Mouse (Mus musculus): ENCODE measurements around the gene Gpm6a.
"Not testable (repeated sequence)": the region's sequence is repeated elsewhere in the genome, so short reads cannot be mapped to it uniquely, and the experiment has no call there.

Gene Gpm6a

GRCm38 (mm10) chr8:55002946-55003345 is 48.3 kb downstream of the Gpm6a start:
- no peak for DNase-seq (ENCODE audit: low read depth, low spot score)

GRCm38 (mm10) chr8:55012228-55012627 is 57.6 kb downstream of the Gpm6a start:
- DNase-seq (ENCODE audit: low read depth, low spot score) = peak; percentile 22

GRCm38 (mm10) chr8:55017071-55017470 is 62.4 kb downstream of the Gpm6a start:
- DNase-seq (ENCODE audit: low read depth, low spot score) = no peak

- DNase-seq (ENCODE audit: low read depth, low spot score) = peak; percentile 22
These were observed 71.4 kb downstream of the Gpm6a start for GRCm38 (mm10) chr8:55025851-55026660.

GRCm38 (mm10) chr8:55026661-55027000 is 72.0 kb downstream of the Gpm6a start:
- DNase-seq (ENCODE audit: low read depth, low spot score) = no peak

GRCm38 (mm10) chr8:55028371-55028770 is 73.7 kb downstream of the Gpm6a start:
- DNase-seq (ENCODE audit: low read depth, low spot score) = no peak

- no peak for DNase-seq (ENCODE audit: low read depth, low spot score)
These were observed 76.5 kb downstream of the Gpm6a start for GRCm38 (mm10) chr8:55031099-55031498.

- DNase-seq (ENCODE audit: low read depth, low spot score) = peak; percentile 97
These were observed 79.7 kb downstream of the Gpm6a start for GRCm38 (mm10) chr8:55034309-55034708.

GRCm38 (mm10) chr8:55035416-55035815 is 80.8 kb downstream of the Gpm6a start:
- DNase-seq (ENCODE audit: low read depth, low spot score) = peak; percentile 43

GRCm38 (mm10) chr8:55042955-55043354 is 88.3 kb downstream of the Gpm6a start:
- peak; percentile 27 for DNase-seq (ENCODE audit: low read depth, low spot score)

- peak; percentile 49 for DNase-seq (ENCODE audit: low read depth, low spot score)
These were observed 93.8 kb downstream of the Gpm6a start for GRCm38 (mm10) chr8:55048396-55048795.

GRCm38 (mm10) chr8:55049979-55050378 is 95.3 kb downstream of the Gpm6a start:
- DNase-seq (ENCODE audit: low read depth, low spot score) = no peak

- not testable (repeated sequence) for DNase-seq (ENCODE audit: low read depth, low spot score)
These were observed 114.2 kb downstream of the Gpm6a start for GRCm38 (mm10) chr8:55068811-55069210.

- DNase-seq (ENCODE audit: low read depth, low spot score) = no peak
These were observed 118.8 kb downstream of the Gpm6a start for GRCm38 (mm10) chr8:55073481-55073880.

GRCm38 (mm10) chr8:55102195-55102594 is 147.6 kb downstream of the Gpm6a start:
- no peak for DNase-seq (ENCODE audit: low read depth, low spot score)

- no peak for DNase-seq (ENCODE audit: low read depth, low spot score)
These were observed 148.4 kb downstream of the Gpm6a start for GRCm38 (mm10) chr8:55103065-55103464.

GRCm38 (mm10) chr8:55103891-55104481 is 149.3 kb downstream of the Gpm6a start:
- DNase-seq (ENCODE audit: low read depth, low spot score) = peak; percentile 45
